Mouse (Mus musculus) limb, embryonic 14.5 days (tissue): ENCODE measurements around the gene Zfp365. TPM values are rescaled to one million over a fixed set of nuclear protein-coding genes. Genes with fewer than 3 reads are reported as not detected.
A peak's percentile ranks its signal among the peaks of the same experiment; 100 is the strongest.

Experiments used
- ATAC-seq: fragments of 200-750 bp; cut with Nextera tagmentation; 2 replicates; pipeline ENCODE4 v1.8.0; 2017; ENCODE audit warnings: low read depth, moderate number of reproducible peaks, moderate TSS enrichment; ENCODE audit not compliant: low FRiP score
- DNase-seq: peaks from one replicate; pipeline ENCODE4 v3.0.0-alpha.2; 2015; ENCODE audit warnings: low spot score
- H3K27ac ChIP-seq: fragments of 300-500 bp; sonication (generic); replicated peaks from 2 replicates; pipeline ENCODE4 v1.5.1; 2014; ENCODE audit warnings: low read depth, mild to moderate bottlenecking, low read length, moderate library complexity, mixed read lengths
- H3K27me3 ChIP-seq: fragments of 300-500 bp; sonication (generic); 2 replicates; pipeline ENCODE4 v1.6.1; 2014; ENCODE audit warnings: low read length, mixed read lengths; ENCODE audit not compliant: control insufficient read depth, insufficient read depth
- H3K36me3 ChIP-seq: fragments of 300-500 bp; sonication (generic); 2 replicates; pipeline ENCODE4 v1.6.1; 2014; ENCODE audit warnings: mild to moderate bottlenecking, low read length, moderate library complexity, mixed read lengths; ENCODE audit not compliant: control insufficient read depth, insufficient read depth
- H3K4me1 ChIP-seq: fragments of 300-500 bp; sonication (generic); 2 replicates; pipeline ENCODE4 v1.6.1; 2014; ENCODE audit warnings: antibody characterized with exemption, low read length, mixed read lengths; ENCODE audit not compliant: control insufficient read depth, insufficient read depth
- H3K4me2 ChIP-seq: fragments of 300-500 bp; sonication (generic); replicated peaks from 2 replicates; pipeline ENCODE4 v1.6.1; 2014; ENCODE audit warnings: low read depth, mild to moderate bottlenecking, low read length, moderate library complexity; ENCODE audit not compliant: severe bottlenecking
- H3K4me3 ChIP-seq: fragments of 300-500 bp; sonication (generic); replicated peaks from 2 replicates; pipeline ENCODE4 v1.5.1; 2014; ENCODE audit warnings: low read length
- H3K9ac ChIP-seq: fragments of 300-500 bp; sonication (generic); 2 replicates; pipeline ENCODE4 v1.6.1; 2014; ENCODE audit warnings: mild to moderate bottlenecking, low read depth, low read length, moderate library complexity; ENCODE audit not compliant: severe bottlenecking
- H3K9me3 ChIP-seq: fragments of 300-500 bp; sonication (generic); 2 replicates; pipeline ENCODE4 v1.6.1; 2016; ENCODE audit warnings: low read length; ENCODE audit not compliant: control insufficient read depth
- POLR2A ChIP-seq: fragments of 200-500 bp; IDR thresholded peaks from 2 replicates; pipeline ENCODE4 v1.8.0; 2012; ENCODE audit warnings: inconsistent platforms, mild to moderate bottlenecking, moderate library complexity, borderline replicate concordance; ENCODE audit not compliant: insufficient read depth, insufficient read length; ENCODE audit errors: extremely low read depth
- WGBS: fragments of 180-500 bp; shearing (Covaris S2); extraction: QIAGEN DNeasy Blood & Tissue Kit; methylation state at CpG from one replicate; pipeline ENCODE4 v1.1.7; 2014; 5-methylcytosine and 5-hydroxymethylcytosine counted together
- polyA plus RNA-seq, 2 experiments: library from polyadenylated mRNA; depleted of rRNA in 1 of 2; stranded (reverse) in 1 of 2; unstranded in 1 of 2; fragments of >200 nt; fragmentation: Nextera tagmentation in 1 of 2; extraction: Ambion mirVana in 1 of 2; gene quantifications; 2 replicates each; pipeline versions ENCODE4 v1.2.1 to v1.2.3; 2012 to 2014

Gene Zfp365
- polyA plus RNA-seq, 2 experiments, result 1.5 TPM

- WGBS, result 88% methylated on average over 10 of the region's 10 CpGs
- Histone ChIP-seq H3K27me3 (no peaks in the 10 kb centered on the region), H3K27ac (no peak overlapping the region), H3K4me3 (no peak overlapping the region), H3K9ac (no peak overlapping the region), H3K4me1 (no peaks in the 10 kb centered on the region), H3K9me3 (no peaks in the 10 kb centered on the region), H3K36me3 (0 out of 2 replicates have a peak, but pooled peaks cover 5% of the 10 kb centered on the region), H3K4me2 (no peak overlapping the region)
- ATAC-seq (no peak), DNase-seq (no peak)
- no peak for TF ChIP-seq POLR2A
Measured at GRCm38 (mm10) chr10:67893226-67893625, 19.2 kb downstream of the Zfp365 start.

GRCm38 (mm10) chr10:67891126-67891525 is 21.3 kb downstream of the Zfp365 start:
- no peak overlapping the region for H3K4me3 ChIP-seq
- 0 out of 2 replicates have a peak, but pooled peaks cover 7% of the 10 kb centered on the region for H3K36me3 ChIP-seq
- H3K9me3 ChIP-seq, result no peaks in the 10 kb centered on the region
- TF ChIP-seq POLR2A, result no peak
- H3K4me2 ChIP-seq, result no peak overlapping the region
- no peak overlapping the region for H3K27ac ChIP-seq
- ATAC-seq (no peak), DNase-seq (no peak)
- H3K27me3 ChIP-seq, result no peaks in the 10 kb centered on the region
- H3K9ac ChIP-seq, result no peak overlapping the region
- WGBS, result 78% methylated on average over 6 of the region's 6 CpGs
- no peaks in the 10 kb centered on the region for H3K4me1 ChIP-seq

DNA sequence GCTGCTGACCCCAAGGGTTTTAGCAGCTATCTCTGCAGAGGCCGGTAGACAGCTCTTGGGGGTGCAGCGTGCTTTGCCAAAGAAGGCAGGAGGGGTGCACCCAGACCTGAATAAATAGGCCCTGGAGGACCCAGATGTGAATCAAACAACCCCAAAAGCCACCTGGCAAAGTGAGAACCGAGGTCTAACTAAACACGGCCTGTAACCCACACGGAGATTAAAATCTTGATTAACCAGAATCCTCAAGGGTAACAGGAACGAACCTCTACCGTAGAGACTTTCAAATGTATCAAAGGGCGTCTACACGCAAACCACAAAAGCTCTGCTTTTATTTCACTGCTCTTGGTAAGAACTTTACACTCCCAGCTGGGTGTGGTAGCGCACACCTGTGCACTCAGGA is 24.5 kb downstream of the Zfp365 start:
- H3K4me2 ChIP-seq, result no peak overlapping the region
- no peaks in the 10 kb centered on the region for H3K4me1 ChIP-seq
- DNase-seq (no peak), ATAC-seq (no peak)
- H3K27me3 ChIP-seq, result no peaks in the 10 kb centered on the region
- WGBS, result 94% methylated on average over 10 of the region's 10 CpGs
- H3K4me3 ChIP-seq, result no peak overlapping the region
- H3K9me3 ChIP-seq, result no peaks in the 10 kb centered on the region
- no peak for TF ChIP-seq POLR2A
- 0 out of 2 replicates have a peak, but pooled peaks cover 7% of the 10 kb centered on the region for H3K36me3 ChIP-seq
- no peak overlapping the region for H3K9ac ChIP-seq
- no peak overlapping the region for H3K27ac ChIP-seq

DNA sequence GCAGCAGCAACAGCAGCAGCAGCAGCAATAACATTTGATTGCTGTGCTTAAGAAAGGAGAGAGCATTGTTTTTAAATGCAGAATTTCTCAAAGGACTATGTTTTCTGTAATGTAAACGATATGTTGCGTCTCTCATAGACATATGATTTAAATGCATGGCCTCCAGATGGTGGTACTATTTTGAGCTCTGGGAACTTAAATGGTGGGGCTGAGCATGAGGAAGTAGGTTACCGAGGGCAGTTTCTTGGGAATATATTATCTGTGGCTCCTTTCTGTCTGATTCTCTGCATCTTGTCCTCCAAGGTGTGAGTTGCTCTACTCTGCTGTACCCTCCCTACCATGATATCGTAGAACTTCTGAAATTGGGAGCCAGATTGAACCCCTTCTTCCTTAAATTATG is 31.8 kb downstream of the Zfp365 start:
- TF ChIP-seq POLR2A, result no peak
- Histone ChIP-seq H3K27me3 (no peaks in the 10 kb centered on the region), H3K9me3 (no peaks in the 10 kb centered on the region), H3K27ac (no peak overlapping the region), H3K4me3 (no peak overlapping the region), H3K36me3 (no peaks in the 10 kb centered on the region), H3K4me2 (no peak overlapping the region), H3K4me1 (no peaks in the 10 kb centered on the region), H3K9ac (no peak overlapping the region)
- WGBS, result 81% methylated on average over 4 of the region's 4 CpGs
- ATAC-seq, result no peak
- no peak for DNase-seq

- Histone ChIP-seq H3K4me1 (no peaks in the 10 kb centered on the region), H3K4me3 (no peak overlapping the region), H3K9ac (no peak overlapping the region), H3K36me3 (no peaks in the 10 kb centered on the region), H3K4me2 (no peak overlapping the region), H3K27me3 (no peaks in the 10 kb centered on the region), H3K27ac (no peak overlapping the region), H3K9me3 (no peaks in the 10 kb centered on the region)
- DNase-seq (peak; percentile 75), ATAC-seq (no peak)
- whole genome bisulfite sequencing, result 19% methylated on average over 2 of the region's 2 CpGs
- TF ChIP-seq POLR2A, result no peak
Measured at GRCm38 (mm10) chr10:67871811-67872210, 40.7 kb downstream of the Zfp365 start.

DNA sequence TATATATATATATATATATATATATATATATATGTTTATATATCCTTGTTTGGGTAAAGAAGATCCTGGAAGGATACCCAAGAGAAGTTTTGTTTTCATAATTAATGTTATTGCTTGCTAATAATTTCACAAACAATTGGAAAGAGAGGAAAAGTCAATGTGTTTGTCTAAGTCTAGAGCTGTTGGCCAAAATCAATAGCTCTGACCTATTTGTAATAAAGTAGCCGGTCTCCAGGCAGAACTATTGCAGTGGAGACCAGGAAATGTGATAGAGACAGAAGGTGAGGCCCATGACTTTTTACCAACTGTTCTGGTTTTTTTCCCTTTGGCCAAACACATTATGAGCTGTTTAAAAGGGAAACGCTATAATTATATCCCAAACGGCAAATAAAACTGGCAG is 44.2 kb downstream of the Zfp365 start:
- Histone ChIP-seq H3K9me3 (no peaks in the 10 kb centered on the region), H3K27me3 (no peaks in the 10 kb centered on the region), H3K36me3 (no peaks in the 10 kb centered on the region), H3K4me1 (no peaks in the 10 kb centered on the region), H3K27ac (no peak overlapping the region), H3K9ac (no peak overlapping the region), H3K4me2 (no peak overlapping the region), H3K4me3 (no peak overlapping the region)
- WGBS, result 50% methylated on average over 3 of the region's 3 CpGs
- TF ChIP-seq POLR2A, result no peak
- ATAC-seq (no peak), DNase-seq (no peak)
